Mouse (Mus musculus): ENCODE measurements around the gene Aes. TPM values are rescaled to one million over a fixed set of nuclear protein-coding genes. Genes with fewer than 3 reads are reported as not detected.

The Aes gene
- polyA plus RNA-seq, 1 experiment from 2014 or later, result 324 TPM

DNA sequence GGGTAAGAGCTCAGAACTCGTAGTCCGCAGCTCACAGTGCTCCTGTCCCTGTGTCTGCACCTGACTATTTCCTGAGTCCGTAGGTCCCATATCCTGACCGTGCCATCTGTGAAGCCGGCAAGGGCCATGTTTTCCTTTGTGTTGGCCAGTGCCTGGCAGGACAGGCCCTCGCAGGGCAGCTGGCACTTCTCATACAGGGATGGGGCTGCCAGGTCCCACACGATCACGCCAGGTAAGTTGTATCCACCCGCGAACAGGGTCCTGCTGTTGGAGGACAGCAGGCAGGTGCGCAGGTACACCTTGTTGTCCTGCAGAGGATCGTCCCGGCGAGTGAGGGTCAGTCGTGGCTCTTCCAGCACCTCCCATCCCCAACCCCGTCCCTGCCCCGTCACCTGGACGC is 34.6 kb downstream of the Aes start:
- no peak overlapping the region for H3K4me2 ChIP-seq (ENCODE audit: low read depth, low read length, severe bottlenecking)
- no peaks in the 10 kb centered on the region for H3K36me3 ChIP-seq (ENCODE audit: control insufficient read depth, insufficient read depth, low read length)
- no peak overlapping the region for H3K9ac ChIP-seq (ENCODE audit: low read length)
- no peak overlapping the region for H3K4me3 ChIP-seq (ENCODE audit: low read depth, low read length)
- 76% methylated on average over 18 of the region's 18 CpGs for WGBS
- peaks cover 47% of the 10 kb centered on the region for H3K27me3 ChIP-seq (ENCODE audit: control insufficient read depth, insufficient read depth, low read length)
- peaks cover 17% of the 10 kb centered on the region for H3K4me1 ChIP-seq (replicated peaks; ENCODE audit: control insufficient read depth, insufficient read depth, low read length)
- no peak for DNase-seq (ENCODE audit: low spot score)
- no peak for ATAC-seq (replicated peaks; ENCODE audit: low FRiP score)
- H3K9me3 ChIP-seq (ENCODE audit: control insufficient read depth, low read length), result no peaks in the 10 kb centered on the region
- no peak overlapping the region for H3K27ac ChIP-seq (ENCODE audit: low read depth, low read length)

DNA sequence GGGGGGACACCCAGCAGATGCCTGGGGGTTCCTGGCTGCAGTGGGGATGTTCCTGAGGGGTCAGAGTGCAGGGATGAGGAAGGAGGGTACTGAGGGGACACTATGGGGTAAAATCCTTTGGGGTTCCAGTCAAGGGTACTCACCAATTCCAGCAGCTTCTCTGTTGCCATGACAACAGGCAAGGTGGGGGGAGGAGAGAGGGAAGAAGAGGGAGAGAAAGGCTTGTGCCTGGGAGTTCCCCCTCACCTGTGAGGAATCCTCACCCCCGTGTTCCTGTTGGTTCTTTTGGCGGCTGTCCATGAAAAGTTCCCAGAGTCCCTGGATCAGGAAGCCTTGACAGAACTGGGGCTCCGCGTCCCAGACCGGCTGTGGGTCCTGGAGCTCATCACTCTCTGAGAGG is 36.3 kb downstream of the Aes start:
- Histone ChIP-seq H3K27me3 (ENCODE audit: control insufficient read depth, insufficient read depth, low read length) (peaks cover 55% of the 10 kb centered on the region), H3K36me3 (ENCODE audit: control insufficient read depth, insufficient read depth, low read length) (no peaks in the 10 kb centered on the region), H3K4me2 (ENCODE audit: low read depth, low read length, severe bottlenecking) (no peak overlapping the region), H3K27ac (ENCODE audit: low read depth, low read length) (no peak overlapping the region), H3K4me3 (ENCODE audit: low read depth, low read length) (no peak overlapping the region), H3K9ac (ENCODE audit: low read length) (no peak overlapping the region), H3K4me1 (replicated peaks; ENCODE audit: control insufficient read depth, insufficient read depth, low read length) (peaks cover 20% of the 10 kb centered on the region), H3K9me3 (ENCODE audit: control insufficient read depth, low read length) (no peaks in the 10 kb centered on the region)
- ATAC-seq (replicated peaks; ENCODE audit: low FRiP score) (no peak), DNase-seq (ENCODE audit: low spot score) (no peak)
- WGBS, result 43% methylated on average over 5 of the region's 5 CpGs

DNA sequence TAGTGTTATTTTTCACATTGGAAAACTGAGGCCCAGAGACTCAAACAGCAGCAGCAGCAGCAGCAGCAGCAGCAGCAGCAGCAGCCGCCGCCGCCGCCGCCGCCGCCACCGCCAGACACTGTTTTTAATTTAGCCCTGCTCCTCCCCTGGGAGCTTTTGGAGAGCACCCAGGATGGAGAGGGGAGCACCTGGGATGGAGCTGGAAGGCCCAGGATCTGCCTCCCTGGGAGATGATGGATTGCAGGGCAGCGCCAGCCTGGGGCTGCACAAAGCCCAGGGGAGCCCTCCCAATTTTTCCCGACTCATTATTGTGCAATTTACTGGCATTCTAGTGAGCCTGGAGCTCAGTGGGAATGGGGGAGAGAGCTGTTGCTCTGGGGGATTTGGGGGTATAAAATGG is 37.3 kb downstream of the Aes start:
- H3K4me1 ChIP-seq (replicated peaks; ENCODE audit: control insufficient read depth, insufficient read depth, low read length), result peaks cover 22% of the 10 kb centered on the region
- no peak for DNase-seq (ENCODE audit: low spot score)
- ATAC-seq (replicated peaks; ENCODE audit: low FRiP score), result no peak
- H3K4me2 ChIP-seq (ENCODE audit: low read depth, low read length, severe bottlenecking), result peak overlapping the region; percentile 26; the same call in 1 of the 2 replicates
- WGBS, result 2% methylated on average over 10 of the region's 10 CpGs
- 0 out of 2 replicates have a peak overlapping the region, but pooled peaks have one; percentile 17 for H3K9ac ChIP-seq (ENCODE audit: low read length)
- peaks cover 61% of the 10 kb centered on the region for H3K27me3 ChIP-seq (ENCODE audit: control insufficient read depth, insufficient read depth, low read length)
- no peak overlapping the region for H3K27ac ChIP-seq (ENCODE audit: low read depth, low read length)
- H3K4me3 ChIP-seq (ENCODE audit: low read depth, low read length), result no peak overlapping the region
- H3K36me3 ChIP-seq (ENCODE audit: control insufficient read depth, insufficient read depth, low read length), result no peaks in the 10 kb centered on the region
- H3K9me3 ChIP-seq (ENCODE audit: control insufficient read depth, low read length), result no peaks in the 10 kb centered on the region

DNA sequence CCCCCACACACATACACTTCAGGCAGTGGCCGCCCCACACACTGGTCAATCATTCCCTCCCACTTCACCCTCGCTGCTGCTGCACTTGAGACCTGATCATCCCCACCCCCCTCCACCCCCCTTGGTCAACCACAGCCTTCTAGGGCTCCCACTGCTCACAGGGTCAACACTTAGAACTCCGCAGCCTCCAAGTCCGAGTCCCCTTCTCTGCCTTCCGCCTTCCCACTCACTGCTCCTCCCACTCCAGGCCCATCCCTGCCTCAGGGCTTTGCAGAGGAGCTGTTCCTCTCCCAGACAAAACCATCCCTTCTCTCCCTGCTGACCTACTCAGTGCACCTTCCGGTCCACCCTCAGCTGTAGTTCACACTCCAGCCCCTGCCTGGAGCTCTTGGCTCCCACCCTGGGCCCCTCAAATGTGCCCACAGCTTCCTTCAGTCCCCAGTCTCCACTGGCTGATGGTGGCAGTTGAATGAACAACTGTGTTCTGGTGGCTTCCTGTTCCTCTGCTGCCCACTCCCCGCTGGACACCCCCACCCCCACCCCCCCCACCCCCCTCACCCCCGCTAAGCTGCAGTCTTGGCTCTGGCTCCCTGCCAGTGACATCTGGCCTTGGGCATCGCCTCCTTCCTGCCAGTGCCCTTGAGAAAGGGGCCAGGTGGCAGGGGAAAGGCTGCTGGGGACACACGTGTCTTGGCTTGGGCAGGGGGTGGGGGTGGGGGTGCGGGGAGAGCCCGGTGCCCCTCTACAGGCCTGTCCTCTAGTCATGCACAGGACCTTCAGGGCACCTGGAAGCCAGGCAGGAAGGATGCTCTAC is 38.1 kb downstream of the Aes start:
- DNase-seq (ENCODE audit: low spot score) (peak; percentile 63), ATAC-seq (replicated peaks; ENCODE audit: low FRiP score) (peak; percentile 6; the same call in 1 of the 2 replicates)
- peaks cover 66% of the 10 kb centered on the region for H3K27me3 ChIP-seq (ENCODE audit: control insufficient read depth, insufficient read depth, low read length)
- 0 out of 2 replicates have a peak overlapping the region, but pooled peaks have one; percentile 17 for H3K9ac ChIP-seq (ENCODE audit: low read length)
- no peaks in the 10 kb centered on the region for H3K9me3 ChIP-seq (ENCODE audit: control insufficient read depth, low read length)
- no peak overlapping the region for H3K27ac ChIP-seq (ENCODE audit: low read depth, low read length)
- WGBS, result 6% methylated on average over 9 of the region's 12 CpGs
- no peak overlapping the region for H3K4me3 ChIP-seq (ENCODE audit: low read depth, low read length)
- H3K36me3 ChIP-seq (ENCODE audit: control insufficient read depth, insufficient read depth, low read length), result no peaks in the 10 kb centered on the region
- H3K4me2 ChIP-seq (ENCODE audit: low read depth, low read length, severe bottlenecking), result peak overlapping the region; percentile 26; the same call in 1 of the 2 replicates
- H3K4me1 ChIP-seq (replicated peaks; ENCODE audit: control insufficient read depth, insufficient read depth, low read length), result peaks cover 22% of the 10 kb centered on the region

DNA sequence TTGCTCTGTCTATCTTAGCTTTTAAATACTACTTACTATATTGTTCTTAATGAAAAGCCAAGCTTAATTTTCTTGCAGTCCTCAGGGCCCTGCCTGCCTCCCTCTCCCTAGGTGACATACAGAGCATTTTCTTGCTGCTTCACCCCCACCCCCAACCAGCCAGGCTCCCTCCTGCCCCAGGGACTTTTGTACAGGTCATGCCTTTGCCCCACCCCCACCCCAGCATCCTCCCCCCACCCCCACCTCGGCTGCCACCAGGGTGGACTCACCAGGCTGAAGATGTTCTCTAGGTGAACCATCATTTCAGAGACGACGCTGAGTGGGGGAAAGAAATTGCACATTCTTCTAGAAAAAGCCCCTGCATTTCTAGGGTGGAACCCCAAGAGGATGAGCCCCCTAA is 39.1 kb downstream of the Aes start:
- DNase-seq (ENCODE audit: low spot score), result no peak
- H3K4me2 ChIP-seq (ENCODE audit: low read depth, low read length, severe bottlenecking), result no peak overlapping the region
- peaks cover 22% of the 10 kb centered on the region for H3K4me1 ChIP-seq (replicated peaks; ENCODE audit: control insufficient read depth, insufficient read depth, low read length)

DNA sequence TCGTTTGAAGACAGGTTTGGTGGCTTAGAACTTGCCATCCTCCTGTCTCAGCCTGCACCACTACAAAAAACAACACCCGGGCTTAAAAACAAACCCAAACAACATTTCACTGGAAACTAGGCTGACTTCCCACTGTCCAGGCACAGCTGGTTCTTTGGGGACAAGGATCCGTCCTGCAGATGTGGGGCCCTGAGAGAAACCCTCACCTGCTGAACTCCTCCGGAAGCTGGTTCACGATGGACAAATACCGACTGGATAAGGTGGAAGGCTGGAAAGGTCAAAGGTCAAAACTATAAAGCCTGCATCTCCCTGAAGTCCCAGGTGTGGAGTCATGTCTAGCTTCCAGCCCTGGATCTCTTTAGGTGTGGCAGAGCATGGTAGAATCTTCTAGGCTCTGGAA is 39.6 kb downstream of the Aes start:
- H3K36me3 ChIP-seq (ENCODE audit: control insufficient read depth, insufficient read depth, low read length), result no peaks in the 10 kb centered on the region
- H3K27me3 ChIP-seq (ENCODE audit: control insufficient read depth, insufficient read depth, low read length), result peaks cover 68% of the 10 kb centered on the region
- ATAC-seq (replicated peaks; ENCODE audit: low FRiP score) (no peak), DNase-seq (ENCODE audit: low spot score) (no peak)
- H3K27ac ChIP-seq (ENCODE audit: low read depth, low read length), result no peak overlapping the region
- H3K4me3 ChIP-seq (ENCODE audit: low read depth, low read length), result no peak overlapping the region
- no peak overlapping the region for H3K4me2 ChIP-seq (ENCODE audit: low read depth, low read length, severe bottlenecking)
- no peaks in the 10 kb centered on the region for H3K9me3 ChIP-seq (ENCODE audit: control insufficient read depth, low read length)
- 53% methylated on average over 6 of the region's 6 CpGs for WGBS
- peaks cover 22% of the 10 kb centered on the region for H3K4me1 ChIP-seq (replicated peaks; ENCODE audit: control insufficient read depth, insufficient read depth, low read length)
- no peak overlapping the region for H3K9ac ChIP-seq (ENCODE audit: low read length)

More for the DNA sequence above, 39.1 kb downstream of the Aes start:
- Histone ChIP-seq H3K36me3 (ENCODE audit: control insufficient read depth, insufficient read depth, low read length) (no peaks in the 10 kb centered on the region), H3K9ac (ENCODE audit: low read length) (no peak overlapping the region), H3K4me3 (ENCODE audit: low read depth, low read length) (no peak overlapping the region), H3K27ac (ENCODE audit: low read depth, low read length) (no peak overlapping the region), H3K27me3 (ENCODE audit: control insufficient read depth, insufficient read depth, low read length) (peaks cover 69% of the 10 kb centered on the region), H3K9me3 (ENCODE audit: control insufficient read depth, low read length) (no peaks in the 10 kb centered on the region)
- no peak for ATAC-seq (replicated peaks; ENCODE audit: low FRiP score)
- WGBS, result 41% methylated on average over 3 of the region's 3 CpGs

DNA sequence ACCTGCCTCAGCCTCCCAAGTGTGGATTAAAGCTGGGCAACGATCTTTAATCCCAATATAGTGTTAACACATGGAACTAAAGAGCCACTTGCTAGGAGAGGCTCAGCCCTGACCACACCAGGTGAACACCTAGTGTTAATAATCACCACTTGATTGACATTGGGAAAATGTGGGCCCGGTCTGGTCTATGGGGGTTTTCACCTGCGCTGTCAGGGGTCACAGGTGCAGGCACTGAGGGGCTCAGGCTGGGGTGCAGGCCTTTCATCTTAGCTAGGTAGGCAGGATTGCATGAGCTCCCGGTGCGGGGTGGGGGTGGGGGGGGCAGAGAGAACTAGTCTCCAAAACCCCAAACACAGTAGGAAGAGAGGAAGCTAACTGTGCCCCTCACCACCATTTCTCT is 40.3 kb downstream of the Aes start:
- H3K4me1 ChIP-seq (replicated peaks; ENCODE audit: control insufficient read depth, insufficient read depth, low read length), result peaks cover 23% of the 10 kb centered on the region
- ATAC-seq (replicated peaks; ENCODE audit: low FRiP score), result no peak
- H3K36me3 ChIP-seq (ENCODE audit: control insufficient read depth, insufficient read depth, low read length), result no peaks in the 10 kb centered on the region
- no peaks in the 10 kb centered on the region for H3K9me3 ChIP-seq (ENCODE audit: control insufficient read depth, low read length)
- no peak overlapping the region for H3K9ac ChIP-seq (ENCODE audit: low read length)
- H3K4me2 ChIP-seq (ENCODE audit: low read depth, low read length, severe bottlenecking), result no peak overlapping the region
- H3K27me3 ChIP-seq (ENCODE audit: control insufficient read depth, insufficient read depth, low read length), result peaks cover 63% of the 10 kb centered on the region
- DNase-seq (ENCODE audit: low spot score), result no peak
- H3K4me3 ChIP-seq (ENCODE audit: low read depth, low read length), result no peak overlapping the region
- no peak overlapping the region for H3K27ac ChIP-seq (ENCODE audit: low read depth, low read length)
- 84% methylated on average over 5 of the region's 5 CpGs for WGBS

DNA sequence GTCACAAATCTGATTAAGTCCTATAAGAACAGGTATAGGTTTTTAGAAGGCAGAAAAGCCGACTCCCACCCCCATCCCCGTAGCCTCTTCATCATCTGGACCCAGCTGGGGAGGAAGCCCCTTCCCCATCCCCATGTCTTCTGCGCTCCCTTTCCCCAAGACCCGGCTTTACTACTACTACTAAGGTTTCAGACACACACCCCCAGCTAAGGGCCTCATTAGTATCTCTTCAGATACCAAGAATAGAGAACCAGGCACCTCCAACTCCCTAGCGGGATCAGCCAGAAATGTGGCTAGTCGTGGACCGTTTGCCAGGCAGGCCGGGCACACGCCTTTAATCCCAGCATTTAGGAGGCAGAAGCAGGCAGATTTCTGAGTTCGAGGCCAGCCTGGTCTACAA is 40.8 kb downstream of the Aes start:
- Histone ChIP-seq H3K9ac (ENCODE audit: low read length) (no peak overlapping the region), H3K9me3 (ENCODE audit: control insufficient read depth, low read length) (no peaks in the 10 kb centered on the region), H3K4me1 (replicated peaks; ENCODE audit: control insufficient read depth, insufficient read depth, low read length) (peaks cover 25% of the 10 kb centered on the region), H3K4me2 (ENCODE audit: low read depth, low read length, severe bottlenecking) (no peak overlapping the region; the same call in 1 of the 2 replicates), H3K27me3 (ENCODE audit: control insufficient read depth, insufficient read depth, low read length) (peaks cover 58% of the 10 kb centered on the region), H3K36me3 (ENCODE audit: control insufficient read depth, insufficient read depth, low read length) (no peaks in the 10 kb centered on the region), H3K27ac (ENCODE audit: low read depth, low read length) (no peak overlapping the region), H3K4me3 (ENCODE audit: low read depth, low read length) (no peak overlapping the region)
- no peak for DNase-seq (ENCODE audit: low spot score)
- ATAC-seq (replicated peaks; ENCODE audit: low FRiP score), result no peak
- 54% methylated on average over 10 of the region's 10 CpGs for WGBS

Data from forebrain, embryonic 11.5 days (tissue).